Mouse (Mus musculus): ENCODE measurements around the gene Cd1d1. TPM values are rescaled to one million over a fixed set of nuclear protein-coding genes. Genes with fewer than 3 reads are reported as not detected.

Gene Cd1d1
- total RNA-seq (2014; rRNA removed; ENCODE audit: low replicate concordance) (43.5 and 50.5 TPM in 2 replicates), polyA plus RNA-seq (2015; fragmentation: Nextera tagmentation; extraction: Ambion mirVana) (59.6 and 62.7 TPM in 2 replicates)

- Histone ChIP-seq H3K4me1 (ENCODE audit: control insufficient read depth, insufficient read depth) (peaks cover 12% of the 10 kb centered on the region), H3K36me3 (replicated peaks; ENCODE audit: control insufficient read depth, insufficient read depth, low read length) (no peaks in the 10 kb centered on the region), H3K4me3 (ENCODE audit: low read depth, low read length) (peak within 1 kb of the TSS; percentile 66), H3K9me3 (replicated peaks; ENCODE audit: control insufficient read depth, low read length) (no peaks in the 10 kb centered on the region), H3K27ac (ENCODE audit: low read depth) (peak within 1 kb of the TSS; percentile 91), H3K4me2 (ENCODE audit: low read depth, low read length) (peak within 1 kb of the TSS; percentile 73), H3K9ac (replicated peaks; ENCODE audit: low read depth, low read length) (peak within 1 kb of the TSS; percentile 68), H3K27me3 (ENCODE audit: control insufficient read depth, insufficient read depth, low read length) (no peaks in the 10 kb centered on the region)
- 13% methylated on average over 8 of the region's 8 CpGs for WGBS
- TF ChIP-seq EP300 (IDR thresholded peaks at IDR 0.05; ENCODE audit: low read depth): no peak
- no peak for TF ChIP-seq CTCF (IDR thresholded peaks at IDR 0.05; ENCODE audit: low read depth)
- no peak for DNase-seq (ENCODE audit: low spot score)
- ATAC-seq (ENCODE audit: insufficient read depth, low read depth): no peak
Measured at GRCm38 (mm10) chr3:86999415-86999740, at the start of gene Cd1d1. Gene Cd1d1 (minus strand): TSS chr3:86999441.

- Histone ChIP-seq H3K4me1 (ENCODE audit: control insufficient read depth, insufficient read depth) (no peaks in the 10 kb centered on the region), H3K36me3 (replicated peaks; ENCODE audit: control insufficient read depth, insufficient read depth, low read length) (no peaks in the 10 kb centered on the region), H3K27ac (ENCODE audit: low read depth) (no peak overlapping the region), H3K4me2 (ENCODE audit: low read depth, low read length) (no peak overlapping the region), H3K27me3 (ENCODE audit: control insufficient read depth, insufficient read depth, low read length) (no peaks in the 10 kb centered on the region), H3K4me3 (ENCODE audit: low read depth, low read length) (no peak overlapping the region), H3K9me3 (replicated peaks; ENCODE audit: control insufficient read depth, low read length) (no peaks in the 10 kb centered on the region), H3K9ac (replicated peaks; ENCODE audit: low read depth, low read length) (no peak overlapping the region)
- ATAC-seq (ENCODE audit: insufficient read depth, low read depth) (no peak), DNase-seq (ENCODE audit: low spot score) (no peak)
- TF ChIP-seq CTCF (IDR thresholded peaks at IDR 0.05; ENCODE audit: low read depth) (no peak), EP300 (IDR thresholded peaks at IDR 0.05; ENCODE audit: low read depth) (no peak)
- 90% methylated on average over 5 of the region's 5 CpGs for WGBS
Measured at GRCm38 (mm10) chr3:87047801-87048200, 48.6 kb upstream of the Cd1d1 start.

GRCm38 (mm10) chr3:87041733-87042132, 42.5 kb upstream of the Cd1d1 start:
- Histone ChIP-seq H3K27me3 (ENCODE audit: control insufficient read depth, insufficient read depth, low read length) (no peaks in the 10 kb centered on the region), H3K9me3 (replicated peaks; ENCODE audit: control insufficient read depth, low read length) (no peaks in the 10 kb centered on the region), H3K4me1 (ENCODE audit: control insufficient read depth, insufficient read depth) (no peaks in the 10 kb centered on the region), H3K9ac (replicated peaks; ENCODE audit: low read depth, low read length) (no peak overlapping the region), H3K4me2 (ENCODE audit: low read depth, low read length) (no peak overlapping the region), H3K36me3 (replicated peaks; ENCODE audit: control insufficient read depth, insufficient read depth, low read length) (no peaks in the 10 kb centered on the region), H3K27ac (ENCODE audit: low read depth) (no peak overlapping the region), H3K4me3 (ENCODE audit: low read depth, low read length) (no peak overlapping the region)
- ATAC-seq (ENCODE audit: insufficient read depth, low read depth): no peak
- WGBS: 71% methylated on average over 2 of the region's 2 CpGs
- TF ChIP-seq CTCF (IDR thresholded peaks at IDR 0.05; ENCODE audit: low read depth) (no peak), EP300 (IDR thresholded peaks at IDR 0.05; ENCODE audit: low read depth) (no peak)
- DNase-seq (ENCODE audit: low spot score): no peak

GRCm38 (mm10) chr3:87038500-87038899, 39.3 kb upstream of the Cd1d1 start:
- Histone ChIP-seq H3K27me3 (ENCODE audit: control insufficient read depth, insufficient read depth, low read length) (no peaks in the 10 kb centered on the region), H3K4me3 (ENCODE audit: low read depth, low read length) (no peak overlapping the region), H3K36me3 (replicated peaks; ENCODE audit: control insufficient read depth, insufficient read depth, low read length) (no peaks in the 10 kb centered on the region), H3K4me1 (ENCODE audit: control insufficient read depth, insufficient read depth) (no peaks in the 10 kb centered on the region), H3K27ac (ENCODE audit: low read depth) (no peak overlapping the region), H3K4me2 (ENCODE audit: low read depth, low read length) (no peak overlapping the region), H3K9me3 (replicated peaks; ENCODE audit: control insufficient read depth, low read length) (no peaks in the 10 kb centered on the region), H3K9ac (replicated peaks; ENCODE audit: low read depth, low read length) (no peak overlapping the region)
- TF ChIP-seq EP300 (IDR thresholded peaks at IDR 0.05; ENCODE audit: low read depth) (no peak), CTCF (IDR thresholded peaks at IDR 0.05; ENCODE audit: low read depth) (no peak)
- no peak for DNase-seq (ENCODE audit: low spot score)
- no peak for ATAC-seq (ENCODE audit: insufficient read depth, low read depth)
- WGBS: 72% methylated on average over 6 of the region's 6 CpGs

GRCm38 (mm10) chr3:87034061-87034460, 34.8 kb upstream of the Cd1d1 start:
- WGBS: 84% methylated on average over 3 of the region's 4 CpGs
- H3K9me3 ChIP-seq (replicated peaks; ENCODE audit: control insufficient read depth, low read length): no peaks in the 10 kb centered on the region

GRCm38 (mm10) chr3:87033357-87033756, 34.1 kb upstream of the Cd1d1 start:
- H3K4me3 ChIP-seq (ENCODE audit: low read depth, low read length): no peak overlapping the region
- no peaks in the 10 kb centered on the region for H3K27me3 ChIP-seq (ENCODE audit: control insufficient read depth, insufficient read depth, low read length)
- WGBS: 11% methylated on average over 8 of the region's 8 CpGs
- no peak overlapping the region for H3K9ac ChIP-seq (replicated peaks; ENCODE audit: low read depth, low read length)
- H3K36me3 ChIP-seq (replicated peaks; ENCODE audit: control insufficient read depth, insufficient read depth, low read length): no peaks in the 10 kb centered on the region
- DNase-seq (ENCODE audit: low spot score): peak; percentile 55
- H3K27ac ChIP-seq (ENCODE audit: low read depth): no peak overlapping the region
- H3K4me1 ChIP-seq (ENCODE audit: control insufficient read depth, insufficient read depth): no peaks in the 10 kb centered on the region
- no peaks in the 10 kb centered on the region for H3K9me3 ChIP-seq (replicated peaks; ENCODE audit: control insufficient read depth, low read length)
- peak; percentile 47; the same call in 1 of the 2 replicates for ATAC-seq (ENCODE audit: insufficient read depth, low read depth)
- TF ChIP-seq EP300 (IDR thresholded peaks at IDR 0.05; ENCODE audit: low read depth) (no peak), CTCF (IDR thresholded peaks at IDR 0.05; ENCODE audit: low read depth) (peak; percentile 90)
- H3K4me2 ChIP-seq (ENCODE audit: low read depth, low read length): no peak overlapping the region

More at GRCm38 (mm10) chr3:87034061-87034460, 34.8 kb upstream of the Cd1d1 start:
- H3K36me3 ChIP-seq (replicated peaks; ENCODE audit: control insufficient read depth, insufficient read depth, low read length): no peaks in the 10 kb centered on the region
- no peak overlapping the region for H3K27ac ChIP-seq (ENCODE audit: low read depth)
- TF ChIP-seq CTCF (IDR thresholded peaks at IDR 0.05; ENCODE audit: low read depth): no peak
- TF ChIP-seq EP300 (IDR thresholded peaks at IDR 0.05; ENCODE audit: low read depth): no peak
- no peak overlapping the region for H3K4me3 ChIP-seq (ENCODE audit: low read depth, low read length)
- ATAC-seq (ENCODE audit: insufficient read depth, low read depth): no peak
- no peaks in the 10 kb centered on the region for H3K27me3 ChIP-seq (ENCODE audit: control insufficient read depth, insufficient read depth, low read length)
- H3K9ac ChIP-seq (replicated peaks; ENCODE audit: low read depth, low read length): no peak overlapping the region
- H3K4me2 ChIP-seq (ENCODE audit: low read depth, low read length): no peak overlapping the region
- DNase-seq (ENCODE audit: low spot score): no peak
- no peaks in the 10 kb centered on the region for H3K4me1 ChIP-seq (ENCODE audit: control insufficient read depth, insufficient read depth)
